Mouse (Mus musculus): ENCODE measurements around the gene Bcat1.

The Bcat1 gene

GRCm38 (mm10) chr6:145091998-145092397 is 16.0 kb upstream of the Bcat1 start:
- no peak for DNase-seq

- DNase-seq, result no peak
Observed at GRCm38 (mm10) chr6:145090928-145091327, 14.9 kb upstream of the Bcat1 start.

GRCm38 (mm10) chr6:145090201-145090863 is 14.3 kb upstream of the Bcat1 start:
- DNase-seq, result no peak

GRCm38 (mm10) chr6:145089373-145089772 is 13.4 kb upstream of the Bcat1 start:
- DNase-seq, result no peak

GRCm38 (mm10) chr6:145088451-145089113 is 12.6 kb upstream of the Bcat1 start:
- DNase-seq, result no peak

GRCm38 (mm10) chr6:145084343-145085117 is 8.5 kb upstream of the Bcat1 start:
- no peak for DNase-seq

GRCm38 (mm10) chr6:145081721-145082120 is 5.7 kb upstream of the Bcat1 start:
- no peak for DNase-seq

- no peak for DNase-seq
Observed at GRCm38 (mm10) chr6:145079087-145079759, 3.2 kb upstream of the Bcat1 start.

GRCm38 (mm10) chr6:145076286-145076685 is 302 bp upstream of the Bcat1 start:
- DNase-seq, result no peak

- peak; percentile 16 for DNase-seq
Observed at GRCm38 (mm10) chr6:145075088-145075547, 866 bp downstream of the Bcat1 start.

GRCm38 (mm10) chr6:145074461-145074860 is 1.5 kb downstream of the Bcat1 start:
- DNase-seq, result no peak

- DNase-seq, result no peak
Observed at GRCm38 (mm10) chr6:145069921-145070320, 6.1 kb downstream of the Bcat1 start.

GRCm38 (mm10) chr6:145069397-145069796 is 6.6 kb downstream of the Bcat1 start:
- no peak for DNase-seq

- no peak for DNase-seq
Observed at GRCm38 (mm10) chr6:145067679-145068078, 8.3 kb downstream of the Bcat1 start.

GRCm38 (mm10) chr6:145066416-145066815 is 9.6 kb downstream of the Bcat1 start:
- no peak for DNase-seq

- DNase-seq, result no peak
Observed at GRCm38 (mm10) chr6:145065301-145065845, 10.6 kb downstream of the Bcat1 start.

- no peak for DNase-seq
Observed at GRCm38 (mm10) chr6:145064104-145064503, 11.9 kb downstream of the Bcat1 start.

- no peak for DNase-seq
Observed at GRCm38 (mm10) chr6:145063212-145063868, 12.6 kb downstream of the Bcat1 start.

GRCm38 (mm10) chr6:145062763-145063162 is 13.2 kb downstream of the Bcat1 start:
- no peak for DNase-seq

- no peak for DNase-seq
Observed at GRCm38 (mm10) chr6:145061361-145061760, 14.6 kb downstream of the Bcat1 start.

GRCm38 (mm10) chr6:145056102-145056501 is 19.9 kb downstream of the Bcat1 start:
- no peak for DNase-seq

GRCm38 (mm10) chr6:145055277-145055858 is 20.6 kb downstream of the Bcat1 start:
- DNase-seq, result no peak
